Mouse (Mus musculus): ENCODE measurements around the gene Tmc8. TPM values are rescaled to one million over a fixed set of nuclear protein-coding genes. Genes with fewer than 3 reads are reported as not detected.
"Not testable (repeated sequence)": the region's sequence is repeated elsewhere in the genome, so short reads cannot be mapped to it uniquely, and the experiment has no call there.

Gene Tmc8
- polyA plus RNA-seq, 1 experiment from 2014 or later: 3.6 TPM

GRCm38 (mm10) chr11:117780582-117781111, 1.2 kb upstream of the Tmc8 start:
- H3K36me3 ChIP-seq (ENCODE audit: insufficient read depth, low read length): peaks cover 17% of the 10 kb centered on the region
- peaks cover 36% of the 10 kb centered on the region for H3K4me1 ChIP-seq (replicated peaks; ENCODE audit: insufficient read depth, low read length)
- H3K27me3 ChIP-seq (ENCODE audit: insufficient read depth, low read length): no peaks in the 10 kb centered on the region
- ATAC-seq (replicated peaks; ENCODE audit: low FRiP score, low read depth) (peak; percentile 79), DNase-seq (ENCODE audit: low spot score) (peak; percentile 95)
- H3K4me2 ChIP-seq (ENCODE audit: low read length): peak overlapping the region; percentile 97
- under 1% methylated on average over 19 of the region's 19 CpGs for WGBS
- peak overlapping the region; percentile 68 for H3K9ac ChIP-seq (ENCODE audit: low read depth, low read length)
- H3K27ac ChIP-seq: peak overlapping the region; percentile 99
- no peaks in the 10 kb centered on the region for H3K9me3 ChIP-seq (replicated peaks; ENCODE audit: low read length)
- TF ChIP-seq CTCF (IDR thresholded peaks at IDR 0.05; ENCODE audit: low read depth): peak; percentile 30; the same call in 1 of the 2 replicates
- peak overlapping the region; percentile 46 for H3K4me3 ChIP-seq (replicated peaks; ENCODE audit: low read depth, low read length)

- Histone ChIP-seq H3K4me2 (ENCODE audit: low read length) (peak overlapping the region; percentile 97), H3K27me3 (ENCODE audit: insufficient read depth, low read length) (no peaks in the 10 kb centered on the region), H3K4me3 (replicated peaks; ENCODE audit: low read depth, low read length) (peak overlapping the region; percentile 46), H3K9me3 (replicated peaks; ENCODE audit: low read length) (no peaks in the 10 kb centered on the region), H3K36me3 (ENCODE audit: insufficient read depth, low read length) (peaks cover 11% of the 10 kb centered on the region; the same call in 1 of the 2 replicates), H3K27ac (peak overlapping the region; percentile 99), H3K4me1 (replicated peaks; ENCODE audit: insufficient read depth, low read length) (peaks cover 36% of the 10 kb centered on the region), H3K9ac (ENCODE audit: low read depth, low read length) (peak overlapping the region; percentile 52)
- TF ChIP-seq CTCF (IDR thresholded peaks at IDR 0.05; ENCODE audit: low read depth): no peak
- WGBS: 8% methylated on average over 18 of the region's 18 CpGs
- DNase-seq (ENCODE audit: low spot score) (peak; percentile 82), ATAC-seq (replicated peaks; ENCODE audit: low FRiP score, low read depth) (peak; percentile 3; the same call in 1 of the 2 replicates)
Measured at GRCm38 (mm10) chr11:117781199-117781821, 566 bp upstream of the Tmc8 start.

- Histone ChIP-seq H3K4me1 (replicated peaks; ENCODE audit: insufficient read depth, low read length) (peaks cover 36% of the 10 kb centered on the region), H3K27me3 (ENCODE audit: insufficient read depth, low read length) (no peaks in the 10 kb centered on the region), H3K4me2 (ENCODE audit: low read length) (peak overlapping the region; percentile 97), H3K9me3 (replicated peaks; ENCODE audit: low read length) (no peaks in the 10 kb centered on the region), H3K9ac (ENCODE audit: low read depth, low read length) (peak overlapping the region; percentile 52; the same call in 1 of the 2 replicates), H3K4me3 (replicated peaks; ENCODE audit: low read depth, low read length) (peak overlapping the region; percentile 26), H3K27ac (peak overlapping the region; percentile 99), H3K36me3 (ENCODE audit: insufficient read depth, low read length) (peaks cover 3% of the 10 kb centered on the region; the same call in 1 of the 2 replicates)
- ATAC-seq (replicated peaks; ENCODE audit: low FRiP score, low read depth) (no peak), DNase-seq (ENCODE audit: low spot score) (no peak)
- TF ChIP-seq CTCF (IDR thresholded peaks at IDR 0.05; ENCODE audit: low read depth): no peak
- 51% methylated on average over 9 of the region's 9 CpGs for WGBS
Measured at GRCm38 (mm10) chr11:117782705-117783034, 794 bp downstream of the Tmc8 start.

GRCm38 (mm10) chr11:117783089-117783488, 1.2 kb downstream of the Tmc8 start:
- peaks cover 36% of the 10 kb centered on the region for H3K4me1 ChIP-seq (replicated peaks; ENCODE audit: insufficient read depth, low read length)
- no peaks in the 10 kb centered on the region for H3K27me3 ChIP-seq (ENCODE audit: insufficient read depth, low read length)
- TF ChIP-seq CTCF (IDR thresholded peaks at IDR 0.05; ENCODE audit: low read depth): peak; percentile 56
- peak overlapping the region; percentile 52; the same call in 1 of the 2 replicates for H3K9ac ChIP-seq (ENCODE audit: low read depth, low read length)
- H3K27ac ChIP-seq: peak overlapping the region; percentile 99; the same call in 1 of the 2 replicates
- peak overlapping the region; percentile 26 for H3K4me3 ChIP-seq (replicated peaks; ENCODE audit: low read depth, low read length)
- peak overlapping the region; percentile 97 for H3K4me2 ChIP-seq (ENCODE audit: low read length)
- no peak for ATAC-seq (replicated peaks; ENCODE audit: low FRiP score, low read depth)
- no peaks in the 10 kb centered on the region for H3K9me3 ChIP-seq (replicated peaks; ENCODE audit: low read length)
- 6% methylated on average over 31 of the region's 31 CpGs for WGBS
- no peaks in the 10 kb centered on the region for H3K36me3 ChIP-seq (ENCODE audit: insufficient read depth, low read length)
- DNase-seq (ENCODE audit: low spot score): peak; percentile 77

GRCm38 (mm10) chr11:117783683-117784309, 1.9 kb downstream of the Tmc8 start:
- 42% methylated on average over 10 of the region's 10 CpGs for WGBS
- H3K27me3 ChIP-seq (ENCODE audit: insufficient read depth, low read length): no peaks in the 10 kb centered on the region
- no peak overlapping the region for H3K27ac ChIP-seq
- peak overlapping the region; percentile 97 for H3K4me2 ChIP-seq (ENCODE audit: low read length)
- H3K4me1 ChIP-seq (replicated peaks; ENCODE audit: insufficient read depth, low read length): peaks cover 32% of the 10 kb centered on the region
- no peaks in the 10 kb centered on the region for H3K9me3 ChIP-seq (replicated peaks; ENCODE audit: low read length)
- DNase-seq (ENCODE audit: low spot score) (peak; percentile 53), ATAC-seq (replicated peaks; ENCODE audit: low FRiP score, low read depth) (no peak)
- H3K4me3 ChIP-seq (replicated peaks; ENCODE audit: low read depth, low read length): no peak overlapping the region
- peak overlapping the region; percentile 52; the same call in 1 of the 2 replicates for H3K9ac ChIP-seq (ENCODE audit: low read depth, low read length)
- no peak for TF ChIP-seq CTCF (IDR thresholded peaks at IDR 0.05; ENCODE audit: low read depth)
- no peaks in the 10 kb centered on the region for H3K36me3 ChIP-seq (ENCODE audit: insufficient read depth, low read length)

- H3K9ac ChIP-seq (ENCODE audit: low read depth, low read length): no peak overlapping the region
- peaks cover 15% of the 10 kb centered on the region for H3K4me1 ChIP-seq (replicated peaks; ENCODE audit: insufficient read depth, low read length)
- H3K27me3 ChIP-seq (ENCODE audit: insufficient read depth, low read length): no peaks in the 10 kb centered on the region
- H3K27ac ChIP-seq: no peak overlapping the region
- H3K4me2 ChIP-seq (ENCODE audit: low read length): no peak overlapping the region
- H3K36me3 ChIP-seq (ENCODE audit: insufficient read depth, low read length): no peaks in the 10 kb centered on the region
- ATAC-seq (replicated peaks; ENCODE audit: low FRiP score, low read depth): no peak
- H3K9me3 ChIP-seq (replicated peaks; ENCODE audit: low read length): no peaks in the 10 kb centered on the region
- 5% methylated on average over 10 of the region's 10 CpGs for WGBS
- H3K4me3 ChIP-seq (replicated peaks; ENCODE audit: low read depth, low read length): no peak overlapping the region
- DNase-seq (ENCODE audit: low spot score): peak; percentile 83
- TF ChIP-seq CTCF (IDR thresholded peaks at IDR 0.05; ENCODE audit: low read depth): peak; percentile 84
Measured at GRCm38 (mm10) chr11:117786294-117786693, 4.4 kb downstream of the Tmc8 start.

GRCm38 (mm10) chr11:117788481-117788880, 6.6 kb downstream of the Tmc8 start:
- H3K9ac ChIP-seq (ENCODE audit: low read depth, low read length); H3K4me1 ChIP-seq (replicated peaks; ENCODE audit: insufficient read depth, low read length); DNase-seq (ENCODE audit: low spot score); H3K27ac ChIP-seq; H3K27me3 ChIP-seq (ENCODE audit: insufficient read depth, low read length); H3K4me2 ChIP-seq (ENCODE audit: low read length); ATAC-seq (replicated peaks; ENCODE audit: low FRiP score, low read depth); H3K36me3 ChIP-seq (ENCODE audit: insufficient read depth, low read length); H3K4me3 ChIP-seq (replicated peaks; ENCODE audit: low read depth, low read length); H3K9me3 ChIP-seq (replicated peaks; ENCODE audit: low read length): not testable (repeated sequence)
- 81% methylated on average over 7 of the region's 7 CpGs for WGBS
